Mouse (Mus musculus) left cerebral cortex, postnatal 25 days (tissue): ENCODE results near the gene Wipf2. TPM values are rescaled to one million over a fixed set of nuclear protein-coding genes. Genes with fewer than 3 reads are reported as not detected.
"Not testable (repeated sequence)": the region's sequence is repeated elsewhere in the genome, so short reads cannot be mapped to it uniquely, and the experiment has no call there.

Experiments
- DNase-seq, 2 experiments: peaks; one replicate each; pipeline ENCODE4 v3.0.0; 2022; ENCODE audit warnings: low spot score in 2 of 2, mixed read lengths in 1 of 2
- intact Hi-C: fragments of 180-260 bp; cut with DNase I; formaldehyde crosslinking; loops from one replicate; pipeline ENCODE4 v1.15.1; 2025
- total RNA-seq, 2 experiments: library from RNA; stranded (reverse); gene quantifications; 2 replicates each; pipeline ENCODE4 v1.2.3; 2021

Gene Wipf2
- total RNA-seq, 2 experiments from 2014 or later = 61.3 to 63.3 TPM

- no peak for DNase-seq
- intact Hi-C loops = no loop called here
Measured at GRCm38 (mm10) chr11:98925868-98926311, 62.5 kb downstream of the Wipf2 start.

GRCm38 (mm10) chr11:98926553-98926952 is 63.1 kb downstream of the Wipf2 start:
- no peak for DNase-seq
- intact Hi-C loops = no loop called here

GRCm38 (mm10) chr11:98927438-98928076 is 64.1 kb downstream of the Wipf2 start, which contains the start of gene Rara:
TSS of gene Rara (plus strand) at chr11:98927818.
- peak in 1 of 2 experiments; percentile 60 for DNase-seq
- intact Hi-C loops = no loop called here

GRCm38 (mm10) chr11:98928186-98928893 is 64.9 kb downstream of the Wipf2 start:
- DNase-seq = no peak
- intact Hi-C loops = no loop called here

- DNase-seq = no peak
- intact Hi-C loops = no loop called here
Measured at GRCm38 (mm10) chr11:98929503-98929902, 66.1 kb downstream of the Wipf2 start.

- intact Hi-C loops = no loop called here
- no peak for DNase-seq
Measured at GRCm38 (mm10) chr11:98930127-98930601, 66.7 kb downstream of the Wipf2 start.

- intact Hi-C loops = no loop called here
- DNase-seq = no peak
Measured at GRCm38 (mm10) chr11:98930773-98931512, 67.5 kb downstream of the Wipf2 start.

- intact Hi-C loops = no loop called here
Measured at GRCm38 (mm10) chr11:98931513-98932292, 68.3 kb downstream of the Wipf2 start.

GRCm38 (mm10) chr11:98932293-98933091 is 69.1 kb downstream of the Wipf2 start:
- intact Hi-C loops = no loop called here
- no peak for DNase-seq

More at GRCm38 (mm10) chr11:98931513-98932292, 68.3 kb downstream of the Wipf2 start:
- no peak for DNase-seq

GRCm38 (mm10) chr11:98933151-98933550 is 69.7 kb downstream of the Wipf2 start:
- DNase-seq = peak in 1 of 2 experiments; percentile 82
- intact Hi-C loops = no loop called here

GRCm38 (mm10) chr11:98933847-98934246 is 70.4 kb downstream of the Wipf2 start:
- intact Hi-C loops = not testable (repeated sequence)

GRCm38 (mm10) chr11:98934367-98934766 is 70.9 kb downstream of the Wipf2 start:
- intact Hi-C loops = no loop called here
- no peak for DNase-seq

More at GRCm38 (mm10) chr11:98933847-98934246, 70.4 kb downstream of the Wipf2 start:
- DNase-seq = not testable (repeated sequence)

GRCm38 (mm10) chr11:98935123-98935522 is 71.7 kb downstream of the Wipf2 start:
- DNase-seq = no peak
- intact Hi-C loops = no loop called here

- no peak for DNase-seq
- intact Hi-C loops = no loop called here
Measured at GRCm38 (mm10) chr11:98936170-98936569, 72.7 kb downstream of the Wipf2 start.

- intact Hi-C loops = no loop called here
- no peak for DNase-seq
Measured at GRCm38 (mm10) chr11:98936606-98937409, 73.4 kb downstream of the Wipf2 start.

- intact Hi-C loops = no loop called here
- peak; percentile 65 to 73 for DNase-seq
Measured at GRCm38 (mm10) chr11:98937410-98937913, 74.0 kb downstream of the Wipf2 start.

- intact Hi-C loops = no loop called here
- DNase-seq = no peak
Measured at GRCm38 (mm10) chr11:98937914-98938694, 74.7 kb downstream of the Wipf2 start.
